Mouse (Mus musculus): ENCODE results near the gene Gpatch3.

The Gpatch3 gene

GRCm38 (mm10) chr4:133592570-133592969 is 18.0 kb downstream of the Gpatch3 start:
- DNase-seq, result peak; percentile 48

- DNase-seq, result no peak
Observed at GRCm38 (mm10) chr4:133595538-133595937, 21.0 kb downstream of the Gpatch3 start.

GRCm38 (mm10) chr4:133596084-133596483 is 21.5 kb downstream of the Gpatch3 start:
- no peak for DNase-seq

GRCm38 (mm10) chr4:133598616-133599015 is 24.1 kb downstream of the Gpatch3 start:
- peak; percentile 67 for DNase-seq

- DNase-seq, result no peak
Observed at GRCm38 (mm10) chr4:133599116-133599515, 24.6 kb downstream of the Gpatch3 start.

- peak; percentile 96 for DNase-seq
Observed at GRCm38 (mm10) chr4:133599571-133600073, 25.1 kb downstream of the Gpatch3 start.

GRCm38 (mm10) chr4:133600306-133600705 is 25.8 kb downstream of the Gpatch3 start:
- DNase-seq, result no peak

GRCm38 (mm10) chr4:133601721-133602218 is 27.2 kb downstream of the Gpatch3 start, which contains the start of gene Sfn:
Gene Sfn (minus strand): TSS chr4:133602168.
- peak; percentile 77 for DNase-seq

- no peak for DNase-seq
Observed at GRCm38 (mm10) chr4:133603056-133603455, 28.5 kb downstream of the Gpatch3 start.

GRCm38 (mm10) chr4:133604175-133604574 is 29.6 kb downstream of the Gpatch3 start:
- no peak for DNase-seq

- no peak for DNase-seq
Observed at GRCm38 (mm10) chr4:133604856-133605255, 30.3 kb downstream of the Gpatch3 start.

GRCm38 (mm10) chr4:133605330-133605729 is 30.8 kb downstream of the Gpatch3 start:
- DNase-seq, result no peak

GRCm38 (mm10) chr4:133607284-133607683 is 32.7 kb downstream of the Gpatch3 start:
- no peak for DNase-seq

- peak; percentile 72 for DNase-seq
Observed at GRCm38 (mm10) chr4:133609719-133610118, 35.2 kb downstream of the Gpatch3 start.

GRCm38 (mm10) chr4:133611815-133612214 is 37.3 kb downstream of the Gpatch3 start:
- DNase-seq, result no peak

GRCm38 (mm10) chr4:133612416-133612815 is 37.9 kb downstream of the Gpatch3 start:
- DNase-seq, result no peak

- DNase-seq, result no peak
Observed at GRCm38 (mm10) chr4:133613026-133613425, 38.5 kb downstream of the Gpatch3 start.

- DNase-seq, result no peak
Observed at GRCm38 (mm10) chr4:133613867-133614266, 39.3 kb downstream of the Gpatch3 start.

- DNase-seq, result no peak
Observed at GRCm38 (mm10) chr4:133614274-133614761, 39.8 kb downstream of the Gpatch3 start.

GRCm38 (mm10) chr4:133615416-133615815 is 40.9 kb downstream of the Gpatch3 start:
- DNase-seq, result peak; percentile 30

GRCm38 (mm10) chr4:133617936-133618335 is 43.4 kb downstream of the Gpatch3 start:
- DNase-seq, result no peak

GRCm38 (mm10) chr4:133619473-133620136 is 45.1 kb downstream of the Gpatch3 start:
- no peak for DNase-seq

GRCm38 (mm10) chr4:133620668-133621067 is 46.1 kb downstream of the Gpatch3 start:
- DNase-seq, result no peak

- no peak for DNase-seq
Observed at GRCm38 (mm10) chr4:133622161-133622695, 47.7 kb downstream of the Gpatch3 start.

All from kidney, adult 11 months (tissue).